Mouse (Mus musculus) CH12.LX (cell line): Measurements from ENCODE around the gene 2300009A05Rik.

Experiments used
- CTCF ChIP-seq, 2 experiments: IDR thresholded peaks in 1 of 2; conservative IDR thresholded peaks in 1 of 2; 2 replicates each; pipeline ENCODE4 v1.5.1; 2011 to 2012; ENCODE audit warnings: low read depth in 2 of 2, low read length in 2 of 2, improper control_type of control experiment in 1 of 2, inconsistent platforms in 1 of 2, mild to moderate bottlenecking in 1 of 2, moderate library complexity in 1 of 2
- POLR2AphosphoS2 ChIP-seq: IDR thresholded peaks from 2 replicates; pipeline ENCODE4 v1.6.1; 2011; ENCODE audit warnings: low read depth, low read length, improper control_type of control experiment
- USF2 ChIP-seq: conservative IDR thresholded peaks from 2 replicates; pipeline ENCODE4 v1.6.1; 2011; ENCODE audit warnings: low read depth, low read length, improper control_type of control experiment

DNA sequence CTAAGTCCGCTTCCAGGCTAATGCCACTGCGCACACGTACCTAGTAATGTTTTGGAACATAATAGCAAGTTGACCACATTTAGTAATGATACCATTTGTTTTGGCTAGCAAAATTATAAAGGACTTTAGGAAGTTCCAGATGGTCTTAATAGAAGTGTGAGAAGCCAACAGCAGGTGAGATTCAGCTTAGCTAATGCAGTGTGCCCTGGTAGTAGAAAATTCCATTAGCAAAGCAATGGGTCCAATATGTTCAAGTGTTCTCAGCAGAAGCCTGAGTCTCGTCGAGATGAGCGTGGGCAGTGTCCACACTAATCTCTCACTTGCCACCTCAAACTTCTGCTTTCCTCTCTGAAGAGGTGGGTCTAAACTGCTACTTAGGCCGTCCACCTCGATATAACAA lies 49.0 kb downstream of the 2300009A05Rik start:
- TF ChIP-seq POLR2AphosphoS2: no peak
- no peak for TF ChIP-seq CTCF (conservative IDR thresholded peaks at IDR 0.05 in 1 of 2, IDR thresholded peaks at IDR 0.05 in 1 of 2; ENCODE audit: low read depth in 2 of 2, low read length in 2 of 2)
- no peak for TF ChIP-seq USF2
